ENCODE assay signal across 8 mouse cellular contexts in genomic region chr10:111010480-111011225, GRCm38 (mm10). TPM values are rescaled to one million over a fixed set of nuclear protein-coding genes. Genes with fewer than 3 reads are reported as not detected.
DNase-seq lines count a peak whose midpoint lies in the region; ATAC-seq lines count a peak whose summit lies in the region.

No protein-coding gene starts in this region.

- peaks cover 15% of the 10 kb centered on the region for H3K9me3 ChIP-seq in megakaryocyte, embryonic 14.5 days
- H3K9me3 ChIP-seq in forebrain, embryonic 14.5 days (replicated peaks; ENCODE audit: control insufficient read depth, low read length), result no peaks in the 10 kb centered on the region
- no peaks in the 10 kb centered on the region for H3K9me3 ChIP-seq in intestine, embryonic 14.5 days (ENCODE audit: control insufficient read depth, low read length)
- H3K9me3 ChIP-seq in liver, embryonic 16.5 days (replicated peaks; ENCODE audit: control insufficient read depth, low read length), result no peaks in the 10 kb centered on the region

- peak; percentile 79 for DNase-seq in forebrain, embryonic 14.5 days (ENCODE audit: low spot score)
- peak; percentile 77 for DNase-seq in intestine, embryonic 14.5 days (ENCODE audit: low spot score)
- peak; percentile 73 for DNase-seq in retina, embryonic 14.5 days (ENCODE audit: low spot score)

- H3K9ac ChIP-seq in forebrain, embryonic 14.5 days (ENCODE audit: low read length), result peak overlapping the region; percentile 98
- H3K9ac ChIP-seq in intestine, embryonic 14.5 days (ENCODE audit: low read length), result peak overlapping the region; percentile 98
- peak overlapping the region; percentile 93 for H3K9ac ChIP-seq in liver, embryonic 16.5 days (ENCODE audit: low read depth, low read length)

- H3K4me1 ChIP-seq in megakaryocyte, embryonic 14.5 days, result peaks cover 36% of the 10 kb centered on the region
- H3K4me1 ChIP-seq in forebrain, embryonic 14.5 days (ENCODE audit: control insufficient read depth, insufficient read depth, low read length), result peaks cover 10% of the 10 kb centered on the region; the same call in 1 of the 2 replicates
- H3K4me1 ChIP-seq in intestine, embryonic 14.5 days (replicated peaks; ENCODE audit: control insufficient read depth, insufficient read depth, low read length), result no peaks in the 10 kb centered on the region; the same call in 1 of the 2 replicates
- H3K4me1 ChIP-seq in liver, embryonic 16.5 days (ENCODE audit: control insufficient read depth, low read depth, low read length), result peaks cover 24% of the 10 kb centered on the region

- WGBS in forebrain, embryonic 14.5 days, result under 1% methylated on average over 19 of the region's 19 CpGs
- under 1% methylated on average over 19 of the region's 19 CpGs for WGBS in intestine, embryonic 14.5 days
- WGBS in liver, embryonic 16.5 days (ENCODE audit: insufficient replicate concordance), result under 1% methylated on average over 19 of the region's 19 CpGs

- peaks cover 3% of the 10 kb centered on the region for H3K27me3 ChIP-seq in megakaryocyte, embryonic 14.5 days (replicated peaks)
- H3K27me3 ChIP-seq in forebrain, embryonic 14.5 days (replicated peaks; ENCODE audit: control insufficient read depth, insufficient read depth, low read length), result no peaks in the 10 kb centered on the region
- H3K27me3 ChIP-seq in intestine, embryonic 14.5 days (replicated peaks; ENCODE audit: control insufficient read depth, insufficient read depth, low read length), result no peaks in the 10 kb centered on the region
- peaks cover 3% of the 10 kb centered on the region; the same call in 1 of the 2 replicates for H3K27me3 ChIP-seq in liver, embryonic 16.5 days (ENCODE audit: control insufficient read depth, insufficient read depth, low read depth, low read length)

- ATAC-seq in megakaryocyte, adult 5-6 weeks (ENCODE audit: poor library complexity, severe bottlenecking), result no peak
- 0 out of 2 replicates have a peak, but pooled peaks have one; percentile 8 for ATAC-seq in cerebellum, adult (ENCODE audit: insufficient number of reproducible peaks, low FRiP score, low TSS enrichment)
- ATAC-seq in forebrain, embryonic 14.5 days, result peak; percentile 27; the same call in 1 of the 2 replicates
- ATAC-seq in intestine, embryonic 14.5 days (replicated peaks; ENCODE audit: low FRiP score, low TSS enrichment, low read depth), result no peak
- ATAC-seq in liver, embryonic 16.5 days (ENCODE audit: low read depth), result no peak
- no peak for ATAC-seq in monocyte, adult 5-6 weeks (replicated peaks; ENCODE audit: insufficient number of reproducible peaks, low FRiP score, low TSS enrichment, poor library complexity, severe bottlenecking)

- H3K4me3 ChIP-seq in megakaryocyte, embryonic 14.5 days (replicated peaks), result peak overlapping the region; percentile 97
- H3K4me3 ChIP-seq in forebrain, embryonic 14.5 days (ENCODE audit: low read depth, low read length), result peak overlapping the region; percentile 81
- H3K4me3 ChIP-seq in intestine, embryonic 14.5 days (ENCODE audit: low read depth, low read length), result peak overlapping the region; percentile 61
- peak overlapping the region; percentile 89 for H3K4me3 ChIP-seq in liver, embryonic 16.5 days (ENCODE audit: low read depth, low read length)

- peak overlapping the region; percentile 99 for H3K27ac ChIP-seq in forebrain, embryonic 14.5 days (ENCODE audit: low read depth, low read length)
- H3K27ac ChIP-seq in intestine, embryonic 14.5 days (ENCODE audit: low read depth), result peak overlapping the region; percentile 98
- peak overlapping the region; percentile 93; the same call in 1 of the 2 replicates for H3K27ac ChIP-seq in liver, embryonic 16.5 days (ENCODE audit: low read length)

- H3K4me2 ChIP-seq in forebrain, embryonic 14.5 days (ENCODE audit: low read length), result peak overlapping the region; percentile 87
- H3K4me2 ChIP-seq in intestine, embryonic 14.5 days (ENCODE audit: low read length), result peak overlapping the region; percentile 96
- peak overlapping the region; percentile 92 for H3K4me2 ChIP-seq in liver, embryonic 16.5 days (ENCODE audit: low read depth, low read length)

- no peaks in the 10 kb centered on the region for H3K36me3 ChIP-seq in megakaryocyte, embryonic 14.5 days (replicated peaks; ENCODE audit: low read length)
- no peaks in the 10 kb centered on the region for H3K36me3 ChIP-seq in forebrain, embryonic 14.5 days (ENCODE audit: control insufficient read depth, insufficient read depth, low read length)
- H3K36me3 ChIP-seq in intestine, embryonic 14.5 days (ENCODE audit: control insufficient read depth, insufficient read depth, low read length), result no peaks in the 10 kb centered on the region
- no peaks in the 10 kb centered on the region for H3K36me3 ChIP-seq in liver, embryonic 16.5 days (ENCODE audit: control insufficient read depth, insufficient read depth)

RNA-seq across cellular contexts. Expression of gene Zdhhc17, which starts 0.7 kb away (rescaled TPM):
- 0.29 and 1.3 TPM in 2 replicates for polyA plus RNA-seq in megakaryocyte, embryonic 14.5 days (2012; ENCODE audit: insufficient read depth, low replicate concordance)
- total RNA-seq in megakaryocyte, adult 5-6 weeks (2015), result 9.5 and 10.0 TPM in 2 replicates
- 9.7 and 14.6 TPM in 2 replicates for total RNA-seq in megakaryocyte, adult 5-6 weeks (2017)
- 54.2 and 64.3 TPM in 2 replicates for polyA plus RNA-seq in forebrain, embryonic 14.5 days (2014; fragmentation: Nextera tagmentation; extraction: Ambion mirVana)
- polyA plus RNA-seq in intestine, embryonic 14.5 days (2014; fragmentation: Nextera tagmentation; extraction: Ambion mirVana), result 25.0 and 26.3 TPM in 2 replicates
- 4.6 and 5.0 TPM in 2 replicates for polyA plus RNA-seq in liver, embryonic 16.5 days (2015; fragmentation: Nextera tagmentation; extraction: Ambion mirVana)
- total RNA-seq in monocyte, adult 5-6 weeks (2017), result 20.4 to 41.9 TPM (median 29.2 TPM) in 3 replicates

Comparison
In these comparisons a context has a peak if more than half of its experiments do, and no peak if none do; other contexts are left out.
1. ATAC-seq: peak in cerebellum, adult (single experiment) and forebrain, embryonic 14.5 days (single experiment); none in megakaryocyte, adult 5-6 weeks (single experiment), intestine, embryonic 14.5 days (single experiment), liver, embryonic 16.5 days (single experiment) and monocyte, adult 5-6 weeks (single experiment).
2. Peak in every context shown above with its lines, with median percentiles within 50 percentile points of each other: H3K4me3 ChIP-seq, DNase-seq, H3K27ac ChIP-seq, H3K4me2 ChIP-seq and H3K9ac ChIP-seq.